Mouse (Mus musculus) thymus, postnatal 0 days (tissue): ENCODE data around the gene Kcnc3. TPM values are rescaled to one million over a fixed set of nuclear protein-coding genes. Genes with fewer than 3 reads are reported as not detected.

Experiments used
- DNase-seq: peaks from one replicate; pipeline ENCODE4 v3.0.0-alpha.2; 2015; ENCODE audit warnings: low spot score
- polyA plus RNA-seq: library from polyadenylated mRNA; unstranded; fragments of >200 nt; fragmentation: Nextera tagmentation; extraction: Ambion mirVana; gene quantifications from 2 replicates; pipeline ENCODE4 v1.2.1, GENCODE M21; 2015

Kcnc3 gene
- polyA plus RNA-seq, 1 experiment from 2014 or later = not detected

DNA sequence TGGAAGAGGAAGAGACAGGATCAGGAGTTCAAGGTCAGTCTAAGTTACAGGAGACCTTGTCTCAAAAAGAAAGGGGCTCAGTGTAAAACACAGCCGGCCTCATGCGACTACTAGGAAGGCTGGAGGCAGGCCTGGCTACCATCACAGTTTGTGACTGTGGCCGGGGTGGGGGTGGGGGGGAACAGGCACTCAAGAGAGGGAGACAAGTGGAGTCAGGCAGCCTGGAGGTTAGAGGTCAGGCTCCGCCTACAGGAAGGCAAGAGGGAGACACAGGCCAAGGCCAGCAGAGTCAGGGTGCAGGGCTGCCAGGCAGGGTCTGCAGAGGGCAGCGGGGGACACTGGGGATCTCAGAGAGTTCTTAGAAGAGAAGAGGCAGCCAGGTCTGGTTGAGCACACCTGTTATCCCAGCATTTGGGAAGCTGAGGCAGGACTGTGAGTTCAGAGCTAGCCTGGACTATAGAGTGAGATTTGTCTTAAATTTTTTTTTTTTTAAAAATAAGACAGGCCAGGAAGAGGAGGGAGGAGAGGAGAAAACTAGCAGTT is 6.6 kb downstream of the Kcnc3 start:
- no peak for DNase-seq

DNA sequence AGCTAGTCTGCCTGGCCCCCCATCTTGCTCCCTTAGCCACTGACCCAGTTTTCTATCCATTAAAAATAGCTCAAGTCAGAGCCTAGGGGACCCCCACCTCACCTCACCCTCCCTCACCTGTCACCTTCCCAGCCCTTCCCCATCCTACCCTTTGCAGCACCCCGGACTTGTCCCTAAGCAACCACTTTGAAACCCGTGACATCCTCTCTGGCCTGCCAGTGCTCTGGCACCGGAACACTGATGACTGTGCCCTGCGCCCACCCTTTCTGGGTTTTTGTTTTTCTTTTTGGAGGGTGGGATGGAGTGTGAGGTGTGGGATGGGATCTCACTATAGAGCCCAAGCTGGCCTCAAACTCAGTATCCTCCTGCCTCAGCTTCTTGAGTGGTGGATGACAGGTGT is 7.2 kb downstream of the Kcnc3 start:
- no peak for DNase-seq

DNA sequence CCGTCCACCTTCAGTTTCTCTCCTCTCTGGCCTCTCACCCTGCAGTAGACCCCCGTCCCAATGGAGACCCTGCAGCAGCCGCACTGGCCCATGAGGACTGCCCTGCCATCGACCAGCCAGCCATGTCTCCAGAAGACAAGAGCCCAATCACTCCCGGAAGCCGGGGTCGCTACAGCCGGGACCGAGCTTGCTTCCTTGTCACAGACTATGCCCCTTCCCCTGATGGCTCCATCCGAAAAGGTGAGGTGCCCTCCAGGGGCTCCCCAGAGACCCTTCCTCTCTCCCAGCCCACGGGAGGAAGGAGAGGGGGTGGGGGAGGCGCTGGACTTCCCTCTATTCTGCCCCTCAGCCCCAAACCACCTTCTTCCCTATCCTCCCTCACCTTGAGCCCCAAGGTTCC is 7.9 kb downstream of the Kcnc3 start:
- DNase-seq = no peak

DNA sequence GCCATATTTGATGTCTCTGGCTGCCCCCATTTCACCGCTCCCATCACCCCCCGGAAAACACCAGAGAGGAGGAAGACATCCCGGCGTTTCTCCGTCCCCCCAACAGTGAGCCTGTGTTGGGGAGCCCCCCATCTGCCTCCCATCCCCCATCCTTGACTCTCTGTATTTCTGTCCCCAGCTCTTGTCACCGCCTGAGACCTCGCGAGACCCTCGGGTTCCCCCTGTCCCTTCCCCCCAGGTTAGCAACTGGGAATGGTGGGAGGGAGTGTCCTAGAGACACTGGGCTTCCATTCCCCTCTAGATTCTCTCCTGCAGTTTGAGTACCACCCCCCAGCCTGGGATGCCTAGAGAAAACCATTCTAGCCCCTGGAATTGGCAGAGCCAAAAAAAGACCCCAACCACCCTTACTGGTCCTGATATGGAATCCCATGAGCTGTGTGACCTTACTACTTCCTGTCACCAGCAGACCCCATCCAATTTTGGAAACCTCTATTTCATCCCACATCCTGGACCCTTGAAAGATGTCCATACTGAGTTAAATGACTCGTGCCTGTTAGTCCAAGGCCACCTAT is 10.3 kb downstream of the Kcnc3 start:
- DNase-seq = no peak

DNA sequence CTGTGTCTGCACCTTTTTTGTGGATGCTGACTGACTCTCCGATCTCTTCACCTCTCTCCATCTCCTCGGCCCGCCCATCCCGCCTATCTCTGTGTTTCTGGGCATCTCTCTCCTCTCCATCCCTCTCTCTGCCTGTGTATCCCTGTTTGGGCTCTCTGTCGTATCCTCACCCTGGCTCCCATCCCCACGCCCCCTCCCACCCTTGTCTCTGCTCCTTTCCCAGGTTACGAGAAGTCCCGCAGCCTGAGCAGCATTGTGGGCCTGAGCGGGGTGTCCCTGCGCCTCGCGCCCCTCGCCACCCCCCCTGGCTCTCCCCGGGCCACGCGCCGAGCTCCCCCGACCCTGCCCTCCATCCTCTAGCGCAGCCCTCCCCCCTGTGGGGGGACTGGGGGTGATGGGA is 11.2 kb downstream of the Kcnc3 start:
- no peak for DNase-seq

DNA sequence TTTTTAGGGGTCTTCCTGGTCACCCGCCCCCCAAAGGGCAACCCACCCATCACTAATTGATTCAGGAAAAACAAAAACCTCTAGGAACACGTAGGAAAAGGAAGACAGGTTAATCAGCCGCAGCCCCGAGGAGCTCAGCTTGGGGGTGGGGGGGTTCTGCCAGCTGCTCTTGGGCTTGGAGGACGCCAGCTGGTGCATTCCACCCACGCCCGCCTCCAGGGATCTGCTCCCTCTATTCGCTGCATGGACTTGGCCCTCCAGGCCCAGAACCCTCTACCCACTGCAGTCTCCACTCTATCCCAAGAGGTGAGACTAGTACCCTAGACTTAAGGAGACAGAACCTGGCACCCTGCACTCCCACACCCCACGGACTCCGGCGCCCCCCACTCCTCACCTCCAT is 12.0 kb downstream of the Kcnc3 start:
- no peak for DNase-seq

DNA sequence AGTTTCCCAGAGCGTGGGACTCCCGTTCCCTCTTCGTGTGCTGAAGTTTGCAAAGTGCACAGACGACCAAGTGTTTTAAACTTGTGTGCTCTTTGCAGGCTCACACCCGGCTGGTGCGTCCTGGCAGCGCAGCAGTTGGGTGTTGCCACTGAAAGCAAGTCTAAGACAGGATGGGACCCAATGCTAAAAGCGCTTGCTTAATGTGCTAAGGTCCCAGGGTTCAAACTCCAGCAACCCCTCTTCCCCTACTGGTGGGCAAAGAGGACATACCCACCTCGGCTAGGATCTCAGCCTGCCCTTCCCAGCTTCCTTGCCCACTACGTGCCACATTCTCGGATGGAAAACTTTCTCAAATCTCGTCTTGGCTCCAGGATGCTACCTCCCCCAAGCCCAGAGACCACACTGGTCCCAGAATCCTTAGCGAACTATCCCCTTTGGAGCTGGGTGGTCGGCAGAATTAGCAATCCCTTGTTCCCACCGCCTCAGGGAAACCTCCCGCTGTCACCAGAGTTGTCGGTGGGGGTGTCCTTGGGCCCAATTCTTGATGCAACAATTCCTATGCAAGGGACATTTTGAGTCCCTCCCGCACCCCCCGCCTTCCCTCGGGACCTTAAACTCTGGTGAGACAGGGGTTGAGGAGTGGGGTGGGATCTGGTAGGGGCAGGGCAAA is 12.9 kb downstream of the Kcnc3 start:
- DNase-seq = no peak

DNA sequence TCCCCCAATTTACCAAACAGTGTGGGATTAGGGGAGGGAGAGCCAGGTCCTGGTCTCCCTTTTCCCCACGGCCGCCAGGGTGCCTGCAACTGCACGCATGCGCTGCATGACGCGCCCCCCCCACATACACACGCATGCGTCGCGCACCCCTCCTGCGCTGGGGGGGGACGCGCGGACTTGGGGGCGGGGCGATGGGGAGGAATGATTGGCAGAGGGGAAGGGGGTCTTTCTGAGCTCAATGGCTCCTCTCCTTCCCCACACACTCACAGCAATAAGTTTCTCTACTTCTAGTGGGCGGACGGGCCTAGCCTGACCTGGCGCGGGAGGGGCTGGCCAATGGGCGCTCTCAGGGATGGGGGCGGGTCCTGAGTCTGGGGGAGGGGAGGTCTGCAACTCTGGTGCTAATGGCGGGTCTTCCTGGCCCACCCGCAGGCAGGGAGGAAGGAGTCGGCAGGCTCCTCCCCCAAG is 13.7 kb downstream of the Kcnc3 start:
- DNase-seq = no peak

DNA sequence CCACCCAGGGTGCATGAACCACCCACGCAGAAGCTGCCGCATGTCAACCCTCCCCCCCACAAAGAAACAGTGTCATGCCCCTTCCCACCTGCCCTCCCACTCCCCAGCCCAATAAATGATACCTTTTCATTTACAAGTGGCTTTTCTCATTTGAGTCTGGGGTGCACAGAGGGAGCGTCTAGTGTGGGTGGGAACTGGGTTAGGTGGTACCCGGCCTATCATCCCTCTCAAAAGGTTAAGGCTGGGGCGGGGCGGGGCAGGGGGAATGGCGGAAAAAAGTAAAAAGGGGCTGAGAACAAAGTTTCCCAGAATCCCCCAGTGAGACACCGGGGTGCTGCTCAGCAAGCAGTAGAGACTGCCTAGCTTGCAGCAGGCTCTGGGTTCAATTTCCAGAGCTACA is 14.2 kb downstream of the Kcnc3 start:
- no peak for DNase-seq

DNA sequence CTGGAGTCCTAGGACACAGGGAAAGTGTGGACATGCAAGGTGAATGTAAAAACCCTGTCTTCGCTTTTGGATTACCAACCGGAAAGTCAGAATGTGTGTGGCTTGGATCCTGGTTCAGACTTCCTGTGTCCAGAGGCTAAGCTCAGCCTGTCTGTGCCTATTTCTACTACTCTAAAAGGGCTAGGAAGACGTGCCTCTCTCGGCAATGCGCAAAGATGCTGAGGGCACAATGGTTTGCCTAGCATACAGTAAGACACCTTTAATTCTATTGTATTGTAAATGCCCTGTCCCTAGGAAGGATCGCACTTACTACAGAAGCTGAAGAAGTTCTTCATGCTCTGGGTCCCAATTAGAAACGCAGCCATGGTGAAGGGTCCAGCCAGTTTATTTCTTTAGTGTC is 15.0 kb downstream of the Kcnc3 start:
- no peak for DNase-seq

DNA sequence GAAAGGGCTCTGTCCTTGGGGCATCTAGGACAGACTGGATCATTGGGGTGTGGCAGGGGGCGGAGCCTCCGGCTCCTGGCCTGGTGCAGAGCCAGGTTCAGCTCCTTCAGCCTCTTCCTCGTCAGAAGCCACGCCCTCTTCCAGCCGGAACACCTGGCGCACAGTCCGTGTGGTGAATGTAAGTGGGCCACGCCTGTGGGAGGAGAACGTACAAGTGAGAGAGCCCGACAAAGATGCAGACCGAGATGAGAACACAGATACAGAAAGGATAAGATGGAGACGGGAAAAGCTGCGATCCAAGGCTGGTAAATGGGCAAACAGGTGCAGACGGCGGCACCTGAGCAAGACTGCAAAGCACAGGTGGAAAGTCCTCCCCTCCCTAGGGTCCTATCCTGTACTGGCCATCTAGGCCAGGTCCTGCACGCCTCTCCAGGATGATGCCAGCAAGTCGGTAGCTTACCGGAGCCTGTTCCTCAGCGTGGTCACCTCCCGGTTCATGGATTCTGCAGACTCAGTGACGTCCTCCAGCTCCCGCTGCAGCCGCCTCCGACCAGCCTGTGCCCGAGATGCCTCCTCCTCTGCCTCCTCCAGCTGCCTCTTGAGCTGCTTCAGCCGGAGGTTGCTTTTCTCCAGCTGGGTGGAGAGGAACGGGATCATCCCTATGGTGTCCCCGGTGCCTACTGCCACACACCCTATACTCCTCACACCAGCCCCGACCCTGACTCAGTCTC is 15.9 kb downstream of the Kcnc3 start:
- no peak for DNase-seq

DNA sequence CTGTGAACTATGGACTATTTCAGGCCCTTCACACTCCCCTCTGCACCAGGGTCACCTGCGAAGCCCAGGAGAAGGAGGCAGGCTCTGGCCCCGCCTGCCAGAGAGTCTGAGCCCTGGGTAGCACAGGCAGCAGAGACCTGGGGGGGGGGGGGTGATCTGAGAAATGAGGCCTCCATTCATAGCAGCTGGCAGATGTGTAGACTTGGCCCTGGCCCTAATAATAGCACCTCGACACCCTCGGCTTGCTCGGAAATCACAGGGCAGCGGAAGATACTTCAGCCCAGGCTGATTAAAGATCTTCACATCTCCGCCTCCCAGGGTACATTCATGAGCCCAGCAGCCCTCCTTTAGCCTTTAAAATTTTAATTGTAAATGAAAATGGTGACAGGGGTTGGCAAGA is 21.7 kb downstream of the Kcnc3 start:
- DNase-seq = no peak

DNA sequence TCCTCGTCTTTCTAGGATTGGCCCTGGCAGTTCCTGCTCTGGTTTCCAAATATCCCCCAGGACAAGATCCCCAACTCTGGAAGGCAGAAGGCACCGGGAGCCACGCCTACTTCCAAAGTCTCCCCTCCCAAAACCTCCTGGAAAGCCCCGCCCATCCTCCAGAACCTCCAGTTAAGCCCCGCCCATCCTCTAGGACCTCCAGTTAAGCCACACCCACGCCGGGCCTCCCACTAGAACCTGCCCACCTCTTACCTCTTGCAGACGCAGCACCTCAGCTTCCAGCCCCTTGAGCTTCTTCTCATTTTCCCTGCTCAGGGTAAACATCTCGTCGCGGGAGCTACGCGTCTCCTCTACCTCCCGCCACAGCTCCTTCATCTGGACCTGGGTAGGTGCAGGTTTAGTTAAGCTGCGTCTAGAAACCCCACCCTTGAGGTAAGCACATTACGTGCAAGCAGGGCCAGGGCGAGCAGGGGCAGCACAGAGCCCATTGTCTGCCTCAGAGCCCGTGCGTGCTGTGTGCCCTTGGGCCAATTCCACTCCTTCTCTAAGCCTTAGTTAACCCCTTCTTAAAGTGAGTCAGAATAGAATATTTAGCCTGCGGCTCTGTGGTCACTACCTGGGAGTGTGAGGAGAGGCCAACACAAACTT is 23.7 kb downstream of the Kcnc3 start:
- no peak for DNase-seq

DNA sequence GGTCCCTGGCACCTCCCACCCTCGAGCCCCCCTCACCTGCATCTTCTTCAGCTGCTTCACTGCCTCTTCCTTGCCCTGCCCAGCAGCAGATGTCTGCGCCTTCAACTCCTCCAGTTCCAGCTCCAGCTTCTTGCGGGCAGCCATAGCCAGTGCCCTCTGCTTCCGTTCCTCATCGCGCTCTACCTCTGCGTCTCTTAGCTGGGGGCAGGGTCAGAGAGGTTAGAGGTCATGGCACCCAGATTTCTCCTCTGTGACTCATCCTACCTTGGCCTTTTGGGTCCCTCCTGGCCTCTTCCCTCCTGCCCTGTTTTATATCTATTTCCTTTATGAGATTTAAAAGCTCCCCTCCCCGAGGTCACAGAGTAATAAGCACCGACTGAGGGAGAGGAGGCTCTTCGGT is 24.8 kb downstream of the Kcnc3 start:
- DNase-seq = no peak

DNA sequence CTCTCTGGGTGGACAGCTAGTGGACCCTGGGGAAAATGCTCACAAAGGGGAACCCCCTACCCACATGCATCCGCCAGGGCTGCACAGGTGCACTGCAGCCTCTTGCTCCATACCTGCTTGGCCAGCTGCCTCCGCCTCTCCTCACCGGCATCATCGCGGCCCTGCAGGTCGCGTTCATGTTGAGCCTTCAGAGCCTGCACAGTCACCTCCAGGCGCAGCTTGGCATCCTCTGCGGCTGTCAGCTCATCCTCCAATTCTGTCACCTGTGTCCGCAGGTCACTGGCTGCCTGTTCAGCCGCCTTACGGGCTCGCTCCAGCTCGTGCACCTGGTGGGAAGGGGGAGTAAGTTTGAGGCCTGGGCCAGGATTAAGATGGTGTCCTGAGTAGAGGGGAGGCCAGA is 25.5 kb downstream of the Kcnc3 start:
- no peak for DNase-seq

DNA sequence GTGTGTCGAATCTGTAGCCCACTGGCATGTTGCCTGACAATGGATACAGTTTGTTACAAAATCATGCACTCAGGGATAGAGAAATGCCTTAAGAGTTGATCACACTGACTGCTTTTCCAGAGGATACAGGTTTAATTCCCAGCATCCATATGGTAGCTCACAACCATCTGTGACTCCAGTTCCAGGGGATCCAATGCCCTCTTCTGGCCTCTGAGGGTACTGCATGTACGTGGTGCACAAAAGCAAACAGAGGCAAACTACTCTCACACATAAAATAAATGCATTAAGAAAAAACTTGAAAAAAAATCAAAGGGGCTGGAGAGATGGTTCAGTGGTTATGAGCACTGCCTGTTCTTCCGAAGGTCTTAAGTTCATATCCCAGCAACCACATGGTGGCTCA is 26.6 kb downstream of the Kcnc3 start:
- no peak for DNase-seq

DNA sequence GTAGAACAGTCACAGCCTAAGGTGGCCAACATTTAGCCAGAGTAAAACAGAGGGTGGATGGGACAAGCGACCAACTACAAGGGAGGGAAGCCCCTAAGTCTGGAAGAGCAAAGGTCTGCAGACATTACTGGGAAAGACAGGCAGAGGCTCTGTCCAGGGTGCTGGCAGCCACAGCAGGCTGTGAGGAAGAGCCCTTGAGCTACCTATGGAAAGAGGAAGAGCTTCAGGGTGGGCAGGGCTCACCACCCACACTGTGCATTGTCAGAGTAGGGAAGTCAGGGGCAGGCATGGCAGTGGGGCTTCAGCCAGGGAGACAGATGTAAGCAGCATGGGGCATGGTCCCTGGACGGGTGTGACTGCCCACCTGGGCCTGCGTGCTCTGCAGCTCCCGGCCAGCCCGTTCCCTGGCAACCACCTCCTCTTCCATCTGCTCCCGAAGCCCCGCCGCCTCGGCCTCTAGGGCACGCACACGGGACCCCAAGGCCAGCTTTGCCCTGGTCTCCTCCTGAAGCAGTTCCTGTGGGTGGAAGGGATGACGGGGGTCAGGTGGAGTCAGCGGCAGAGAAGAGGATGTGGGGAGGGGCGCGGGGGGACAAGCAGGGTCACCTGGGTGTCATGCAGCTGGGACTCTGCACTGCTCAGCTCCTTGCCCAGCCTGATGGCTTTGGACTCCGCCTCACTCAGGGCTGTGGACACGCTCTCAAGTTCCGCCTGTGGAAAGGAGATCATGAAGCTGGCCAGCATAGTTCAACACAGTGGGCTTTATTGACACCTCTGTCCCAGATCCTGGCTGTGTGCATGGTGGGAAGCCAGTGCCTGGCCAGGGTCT is 33.5 kb downstream of the Kcnc3 start:
- no peak for DNase-seq

DNA sequence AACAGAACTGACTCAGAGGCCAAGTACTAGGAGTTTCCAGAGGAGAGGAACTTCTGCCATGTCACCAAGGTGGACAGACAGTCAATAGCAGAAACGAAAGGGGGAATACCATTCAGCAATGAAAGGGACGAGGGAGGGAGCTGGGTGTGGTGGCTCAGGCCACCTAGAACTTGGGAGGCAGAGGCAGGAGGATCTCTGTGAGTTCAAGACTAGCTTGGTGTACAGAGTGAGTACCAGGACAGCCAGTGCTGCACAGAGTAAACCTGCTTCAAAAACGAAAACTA is 34.0 kb downstream of the Kcnc3 start:
- no peak for DNase-seq

DNA sequence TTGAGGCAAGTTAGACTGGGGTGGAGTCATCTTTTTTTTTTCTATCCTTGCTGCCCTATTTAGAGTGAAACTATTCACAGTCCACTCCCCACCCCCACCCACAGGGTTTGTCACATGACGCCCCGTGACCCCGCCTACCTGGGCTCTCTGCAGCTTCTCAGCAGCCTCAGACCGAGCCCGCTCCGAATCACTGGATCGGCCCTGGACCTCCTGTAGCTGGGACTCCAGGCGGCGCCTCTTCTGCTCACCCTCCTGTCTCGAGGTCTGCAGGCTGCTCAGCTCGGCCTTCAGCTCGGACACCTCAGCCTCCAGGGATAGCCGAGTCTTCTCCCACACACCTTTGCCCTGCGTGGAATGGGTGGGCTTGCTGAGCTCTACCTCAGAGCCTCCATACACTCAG is 34.4 kb downstream of the Kcnc3 start:
- DNase-seq = no peak

DNA sequence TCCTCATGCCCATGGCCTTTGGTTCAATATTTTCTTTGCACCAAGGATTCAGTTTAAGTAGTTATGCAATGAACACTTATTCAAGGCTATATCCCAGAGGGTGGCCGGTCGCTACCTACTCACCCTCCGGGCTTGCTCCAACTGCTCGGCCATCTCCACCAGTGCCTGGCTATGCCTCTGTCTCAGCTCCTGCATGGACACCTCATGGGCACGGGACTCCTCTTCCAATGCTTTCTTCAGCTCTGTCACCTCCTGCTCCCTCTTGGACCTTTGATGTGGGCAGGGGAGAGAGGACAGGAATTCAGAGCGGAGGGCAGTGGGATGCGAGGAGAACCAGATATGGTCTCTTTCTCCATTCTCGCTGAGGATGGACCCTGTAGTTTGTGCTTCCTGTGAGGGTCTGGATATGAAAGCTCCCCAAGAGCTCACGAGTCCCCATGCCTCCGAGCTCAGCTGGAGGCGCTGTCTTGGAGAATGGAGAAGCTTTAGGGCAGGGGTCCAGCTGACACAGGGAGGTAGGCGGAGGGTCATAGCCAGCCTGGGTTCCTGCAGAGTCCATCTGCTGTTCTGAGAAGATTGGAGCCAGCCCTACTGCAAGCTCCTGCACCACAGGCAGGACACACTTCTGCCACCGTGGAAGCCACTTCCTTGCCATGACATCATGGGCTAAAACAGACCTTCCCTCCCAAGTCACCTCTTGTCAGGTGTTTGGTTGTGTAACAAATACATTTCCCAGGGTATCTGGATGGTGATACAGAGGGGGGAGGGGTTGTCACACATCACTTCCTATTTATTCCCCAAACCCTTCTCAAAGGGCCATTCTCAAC is 35.0 kb downstream of the Kcnc3 start:
- no peak for DNase-seq

DNA sequence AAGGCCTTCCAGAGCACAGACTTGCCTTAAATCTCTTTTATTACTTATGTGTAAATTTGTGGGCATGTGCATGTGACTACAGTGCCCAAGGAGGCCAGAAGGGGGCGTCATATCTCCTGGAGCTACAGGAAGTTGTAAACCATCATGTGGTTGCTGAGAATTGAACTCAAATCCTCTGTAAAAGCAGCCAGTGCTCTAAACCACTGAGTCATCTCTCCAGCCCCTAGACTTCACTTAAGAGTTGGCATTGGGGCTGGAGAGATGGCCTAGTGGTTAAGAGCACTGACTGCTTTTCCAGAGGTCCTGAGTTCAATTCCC is 35.6 kb downstream of the Kcnc3 start:
- DNase-seq = no peak
